Mouse (Mus musculus) lung, adult 2 months (tissue): ENCODE data around the gene Lysmd2.

Experiments
- CTCF ChIP-seq: fragments of 200-500 bp; IDR thresholded peaks from 2 replicates; pipeline ENCODE4 v1.5.1; 2011; ENCODE audit warnings: mild to moderate bottlenecking, low read length, control low read depth; ENCODE audit not compliant: insufficient read depth
- POLR2A ChIP-seq: fragments of 200-500 bp; IDR thresholded peaks from 2 replicates; pipeline ENCODE4 v1.6.1; 2011; ENCODE audit warnings: low read depth, mild to moderate bottlenecking, control low read depth, low read length, borderline replicate concordance; ENCODE audit errors: extremely low read depth

- TF ChIP-seq CTCF (no peak), POLR2A (no peak)
Observed at GRCm38 (mm10) chr9:75624983-75625555, 472 bp upstream of the Lysmd2 start.
